Mouse (Mus musculus): ENCODE data around the gene Rcc1l.

Gene Rcc1l

DNA sequence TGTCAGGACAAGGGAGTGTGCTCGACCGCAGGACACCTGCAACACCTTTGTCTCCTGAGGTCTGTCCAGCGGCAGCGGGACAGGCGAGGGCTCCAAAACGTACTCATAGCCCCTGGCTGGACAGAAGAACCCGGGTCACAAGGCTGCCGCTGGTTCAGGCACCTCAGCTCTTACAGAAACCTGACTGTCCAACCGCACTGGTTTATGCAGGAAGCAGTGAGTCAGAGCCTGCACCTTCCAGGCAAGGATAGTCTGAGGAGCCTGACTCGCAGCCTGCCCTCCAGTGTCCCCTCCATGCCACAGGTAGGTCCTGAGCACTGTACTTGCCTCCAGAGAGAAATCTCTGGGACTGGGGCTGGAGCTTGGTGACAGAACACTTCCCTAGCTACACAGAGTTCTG lies 7.3 kb downstream of the Rcc1l start:
- DNase-seq: no peak

DNA sequence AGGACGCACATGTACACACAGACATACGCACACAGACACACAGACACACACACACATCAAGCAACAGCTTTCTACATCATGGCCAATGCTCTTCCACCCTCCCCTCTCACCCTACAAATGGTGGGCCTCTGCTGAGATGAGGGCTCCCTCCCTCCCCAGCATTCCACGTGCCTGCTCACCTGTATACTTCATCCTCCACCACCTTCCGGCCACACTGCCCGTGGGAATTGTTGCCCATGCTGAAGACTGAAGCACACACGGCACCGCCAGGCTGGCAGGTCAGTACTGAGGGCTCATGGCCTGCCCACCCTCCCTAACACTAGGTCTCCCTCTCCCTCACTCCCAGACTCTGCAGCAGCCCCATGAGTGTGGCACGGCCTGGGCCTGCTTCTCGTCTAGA lies 8.5 kb downstream of the Rcc1l start:
- no peak for DNase-seq

DNA sequence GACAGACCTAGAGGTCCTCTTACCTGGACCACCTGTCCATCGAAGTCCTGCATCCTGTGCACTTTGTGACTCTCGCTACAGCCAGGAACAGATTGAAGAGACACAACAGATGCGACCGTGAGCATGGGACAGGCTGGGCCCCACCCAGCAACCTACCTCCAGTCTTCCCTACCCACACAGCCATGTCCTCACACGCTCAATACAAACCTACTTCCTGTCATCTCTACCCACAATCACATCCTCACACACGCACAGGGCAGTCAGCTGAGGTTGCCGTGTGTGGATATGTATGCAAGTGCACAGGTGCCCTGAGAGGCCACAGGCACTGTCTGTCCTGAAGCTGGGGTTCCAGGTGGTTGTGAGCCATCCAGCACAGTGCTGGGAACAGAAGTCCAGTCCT lies 9.9 kb downstream of the Rcc1l start:
- DNase-seq: no peak

DNA sequence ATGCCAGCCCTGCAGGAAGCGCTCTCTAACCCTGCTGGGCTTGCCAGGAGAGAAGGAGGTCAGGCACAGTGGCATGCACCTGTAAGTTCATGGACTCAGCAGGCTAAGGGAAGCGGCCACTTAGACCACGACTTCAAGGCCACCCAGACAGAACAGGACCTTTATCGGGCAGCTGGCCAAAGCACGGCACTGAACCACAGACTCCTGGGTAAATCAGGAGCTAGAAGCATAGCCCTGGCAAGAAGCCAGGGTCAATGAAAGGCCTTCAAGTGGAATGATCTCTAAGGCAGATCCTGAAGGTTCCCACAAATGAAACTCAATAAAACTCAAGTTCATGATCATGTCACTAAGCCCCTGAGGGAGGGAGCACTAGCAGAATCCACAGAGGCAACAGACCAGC lies 11.9 kb downstream of the Rcc1l start:
- no peak for DNase-seq

DNA sequence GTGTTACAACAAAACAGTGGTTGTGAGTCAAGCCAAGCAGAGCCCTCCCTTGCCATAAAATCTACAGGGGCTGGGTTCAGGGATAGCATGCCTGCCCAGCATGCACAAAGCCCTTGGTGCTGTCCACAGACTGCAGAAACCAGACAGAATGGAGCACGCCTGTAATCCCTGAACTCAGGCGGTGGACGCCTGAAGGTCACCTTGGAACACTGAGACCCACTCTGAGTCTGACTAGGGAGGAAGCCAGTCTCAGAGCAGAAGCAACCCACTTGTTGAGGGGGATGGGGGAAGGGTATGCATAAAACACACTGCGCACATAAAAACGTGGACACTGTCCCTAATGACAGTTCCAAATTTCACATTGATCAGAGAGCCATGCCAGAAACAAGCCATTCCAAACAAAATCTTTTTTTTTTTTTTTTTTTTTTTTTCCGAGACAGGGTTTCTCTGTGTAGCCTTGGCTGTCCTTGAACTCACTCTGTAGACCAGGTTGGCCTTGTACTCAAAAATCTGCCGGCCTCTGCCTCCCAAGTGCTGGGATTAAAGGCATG lies 20.6 kb downstream of the Rcc1l start:
- peak; percentile 21 for DNase-seq

DNA sequence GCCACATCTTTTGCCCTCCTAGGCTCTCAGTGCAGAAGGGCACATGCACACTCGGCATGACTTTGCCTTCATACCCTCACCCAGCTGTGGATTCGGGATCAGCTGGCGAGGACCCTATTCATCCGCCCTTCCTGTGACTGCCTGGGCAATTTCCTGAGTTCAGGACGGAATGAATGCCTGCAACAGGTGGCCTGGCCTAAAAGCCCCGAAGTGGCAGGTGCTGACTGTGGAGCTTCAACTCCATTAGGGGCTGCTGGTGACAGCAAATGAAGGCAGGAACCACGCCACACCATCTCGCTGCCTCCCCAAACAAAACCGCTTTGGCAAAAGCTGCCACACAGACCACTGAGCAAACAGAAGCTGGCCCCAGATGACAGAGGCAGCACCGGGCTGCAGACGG lies 24.7 kb downstream of the Rcc1l start:
- no peak for DNase-seq

DNA sequence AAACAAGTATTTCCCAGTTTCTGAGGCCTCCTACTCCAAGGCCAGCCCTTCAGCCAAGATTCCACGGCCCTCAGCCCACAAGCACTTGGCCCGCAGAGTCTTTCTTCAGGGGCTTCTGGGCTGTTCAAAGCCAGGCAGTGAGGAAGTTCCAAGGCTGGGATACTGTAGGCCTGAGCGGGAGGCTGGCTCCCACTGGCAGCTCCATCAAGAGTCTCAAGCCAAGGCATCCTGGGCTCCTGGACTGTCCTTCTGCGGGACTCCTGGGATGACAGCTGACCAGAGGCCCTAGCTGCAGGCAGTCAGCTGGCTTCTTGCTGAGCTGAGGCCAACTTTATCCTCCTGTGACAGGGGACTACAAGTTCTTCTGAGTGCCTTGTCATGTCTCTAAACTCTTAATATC lies 28.4 kb downstream of the Rcc1l start:
- DNase-seq: no peak

DNA sequence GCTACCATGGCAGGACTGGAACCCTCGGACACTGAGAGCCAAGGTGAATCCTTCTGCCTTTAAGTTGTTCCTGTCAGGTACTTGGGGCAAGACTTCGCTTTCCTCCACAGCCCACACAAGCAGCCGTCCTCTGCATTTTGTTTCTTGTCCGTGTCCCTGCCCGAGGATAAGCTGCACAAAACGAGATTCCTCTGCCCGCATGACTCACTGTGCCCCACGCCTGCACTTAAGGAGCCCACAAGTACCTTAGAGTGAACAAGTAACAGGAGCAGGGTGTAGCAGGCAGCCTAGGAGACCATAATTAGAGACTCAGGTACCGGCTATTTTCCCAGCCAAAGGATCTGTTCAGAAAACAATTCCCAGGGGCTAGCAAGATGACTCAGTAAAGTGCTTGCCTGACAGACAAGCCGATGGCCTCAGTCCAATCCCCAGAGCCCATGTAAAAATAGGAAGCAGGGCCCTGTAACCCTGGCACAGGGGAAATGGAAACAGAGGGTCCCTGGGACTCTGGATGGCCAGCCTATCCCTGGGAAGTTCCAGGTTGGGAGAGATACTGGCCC lies 29.3 kb downstream of the Rcc1l start:
- peak; percentile 46 for DNase-seq

DNA sequence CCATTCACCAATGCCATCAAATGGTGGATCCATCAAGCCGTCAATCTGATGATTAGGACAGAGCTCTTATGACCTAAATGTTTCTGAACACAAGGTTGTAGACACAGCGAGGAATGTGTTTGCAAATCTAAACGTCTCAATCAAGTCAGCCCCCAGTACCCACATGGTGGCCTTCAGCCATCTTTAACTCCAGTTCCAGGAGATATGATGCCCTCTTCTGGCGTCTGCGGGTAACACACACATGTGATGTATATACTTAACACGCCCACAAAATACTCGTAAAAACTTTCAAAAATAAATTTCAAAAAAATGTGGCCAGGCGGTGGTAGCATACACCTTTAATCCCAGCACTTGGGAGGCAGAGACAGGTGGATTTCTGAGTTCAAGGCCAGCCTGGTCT lies 31.6 kb downstream of the Rcc1l start:
- DNase-seq: no peak

DNA sequence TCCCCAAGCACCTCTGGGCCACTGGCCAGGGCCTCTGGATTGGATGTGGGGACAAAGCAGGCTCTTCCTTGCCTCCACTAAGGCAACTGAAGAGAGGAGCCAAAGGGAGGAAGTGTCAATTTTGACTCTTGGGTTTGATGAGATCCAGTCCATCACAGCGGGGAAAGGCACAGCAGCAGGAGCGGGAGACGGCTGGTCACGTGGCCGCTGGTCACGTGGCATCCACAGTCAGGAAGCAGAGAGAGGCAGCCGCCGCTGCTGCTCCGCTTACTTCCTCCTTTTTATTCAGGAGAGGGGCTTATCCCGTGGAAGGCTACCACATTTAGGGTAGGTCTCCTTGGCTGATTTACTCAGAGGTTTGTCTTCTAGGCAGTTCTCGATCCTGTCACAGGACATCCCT lies 34.2 kb downstream of the Rcc1l start:
- no peak for DNase-seq

DNA sequence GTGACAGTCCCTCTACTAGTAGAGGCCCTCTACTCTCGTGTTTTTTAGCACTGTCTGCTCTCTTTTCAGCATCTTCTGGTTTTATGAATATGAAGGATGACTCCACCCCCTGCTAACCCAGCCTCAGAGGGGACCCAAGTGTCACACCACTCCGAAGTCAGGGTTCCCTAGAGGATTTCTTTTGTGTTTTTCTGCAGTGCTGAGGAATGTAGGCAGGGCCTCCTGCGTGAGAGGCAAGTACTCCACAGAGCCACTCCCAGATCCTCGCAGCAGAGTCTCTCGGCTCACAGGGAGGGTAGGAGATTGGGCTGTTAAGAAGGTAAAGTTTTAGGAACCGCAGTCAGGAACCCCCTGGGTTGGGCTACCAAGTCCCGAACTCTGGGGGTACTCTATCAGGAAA lies 35.3 kb downstream of the Rcc1l start:
- no peak for DNase-seq

DNA sequence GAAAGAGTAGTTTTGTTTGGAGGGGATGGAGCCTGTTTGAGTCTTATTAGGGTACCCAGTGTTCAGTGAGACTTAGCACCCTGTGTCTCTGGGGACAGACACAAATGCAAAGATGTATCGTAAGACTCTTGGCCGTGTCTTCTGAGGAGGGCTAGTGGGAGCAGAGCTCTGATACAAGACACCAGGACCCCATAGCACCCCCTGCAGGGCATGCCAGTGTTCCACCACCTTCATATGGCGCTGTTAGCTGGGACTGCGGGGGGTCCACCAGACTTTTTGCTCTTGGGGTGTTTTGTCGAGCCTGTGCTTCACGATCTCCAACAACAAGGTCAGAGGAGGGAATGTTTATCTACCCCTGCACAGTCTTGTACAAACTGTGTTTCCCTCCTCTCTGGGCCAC lies 37.1 kb downstream of the Rcc1l start:
- no peak for DNase-seq

DNA sequence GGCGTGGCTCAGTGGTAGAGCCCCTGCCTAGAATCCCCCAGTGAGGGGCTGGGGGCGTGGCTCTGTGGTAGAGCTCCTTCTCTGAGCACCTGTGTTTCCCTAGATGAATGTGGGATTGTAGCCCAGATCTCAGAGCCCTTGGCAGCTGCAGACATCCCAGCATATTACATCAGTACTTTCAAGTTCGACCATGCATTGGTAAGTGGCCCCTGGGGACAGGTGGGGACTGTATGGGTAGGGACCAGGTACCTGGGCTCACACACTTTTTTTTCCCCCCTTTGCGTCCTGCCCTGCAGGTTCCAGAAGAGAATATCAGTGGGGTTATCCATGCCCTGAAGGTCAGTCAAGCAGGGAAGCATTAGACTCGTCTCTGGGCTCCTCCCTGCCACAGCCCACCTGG lies 38.6 kb downstream of the Rcc1l start:
- no peak for DNase-seq

DNA sequence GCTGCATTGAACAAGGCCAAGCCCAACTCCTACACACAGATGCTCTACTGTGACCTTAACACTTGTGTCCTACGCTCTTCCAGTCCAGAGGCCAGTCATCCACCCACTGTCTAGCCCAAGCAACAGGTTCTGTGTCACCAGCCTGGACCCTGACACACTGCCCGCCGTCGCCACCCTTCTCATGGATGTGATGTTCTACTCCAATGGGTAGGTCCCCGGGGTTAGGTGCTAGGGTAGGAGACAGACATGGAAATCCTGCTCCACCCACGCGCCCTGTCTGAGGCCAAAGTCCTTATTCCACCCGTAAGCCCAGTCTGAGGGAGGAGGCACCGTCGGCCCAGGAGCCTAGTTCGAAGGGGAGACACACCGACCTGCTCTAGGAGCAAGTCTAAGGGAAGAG lies 40.6 kb downstream of the Rcc1l start:
- DNase-seq: no peak

DNA sequence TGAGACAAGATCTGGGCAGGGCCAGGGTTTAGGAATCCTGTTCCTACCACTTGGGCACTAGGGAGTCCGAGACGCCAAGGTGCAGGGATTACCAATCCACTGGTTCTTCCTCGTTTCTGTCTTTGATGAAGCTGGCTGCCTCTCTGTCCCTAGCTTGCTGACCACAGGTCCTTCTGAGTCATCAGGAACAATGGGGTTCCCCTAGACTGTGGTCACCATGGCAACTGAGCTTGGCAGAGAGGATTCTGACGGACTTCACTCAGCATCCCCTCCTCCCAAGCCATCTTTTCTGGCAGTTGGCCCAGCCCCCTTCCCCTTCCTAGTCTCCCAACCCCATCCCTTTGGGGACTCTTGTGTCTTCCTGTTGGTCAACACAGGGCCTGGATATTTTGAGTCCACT lies 45.0 kb downstream of the Rcc1l start:
- no peak for DNase-seq

DNA sequence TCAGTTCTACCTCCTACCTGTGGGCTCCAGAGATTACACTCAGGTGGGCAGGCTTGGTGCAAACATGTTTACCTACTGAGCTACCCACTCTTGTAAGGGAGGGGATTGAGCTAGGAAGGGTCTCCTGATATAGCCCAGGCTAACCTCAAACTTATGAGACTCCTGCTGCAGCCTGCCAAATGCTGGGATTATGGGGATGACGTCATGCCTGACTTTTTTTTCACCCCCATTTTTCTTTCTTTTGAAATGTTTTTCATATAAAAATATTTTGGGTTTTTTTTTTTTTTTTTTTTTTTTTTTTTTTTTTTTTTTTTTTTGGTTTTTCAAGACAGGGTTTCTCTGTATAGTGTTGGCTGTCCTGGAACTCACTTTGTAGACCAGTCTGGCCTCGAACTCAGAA lies 50.3 kb downstream of the Rcc1l start:
- no peak for DNase-seq

DNA sequence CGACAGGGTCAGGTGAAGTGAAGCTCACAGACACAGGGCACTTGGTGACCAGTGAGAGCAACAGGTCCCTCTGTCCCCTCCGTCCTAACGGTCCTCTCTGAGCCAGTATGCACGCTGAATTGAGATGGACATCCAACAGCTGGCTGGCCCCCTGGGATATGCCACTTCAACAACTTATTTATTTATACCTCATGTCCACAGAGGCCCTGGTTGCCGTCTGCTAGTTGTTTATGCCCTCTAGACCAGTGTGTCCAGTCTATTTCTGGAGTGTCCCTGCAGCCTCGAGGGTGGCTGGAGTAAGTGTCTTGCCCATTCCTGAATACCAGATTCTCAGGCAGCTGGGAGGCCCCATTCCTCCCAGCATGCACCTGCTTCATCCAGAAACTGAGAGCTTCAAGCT lies 52.7 kb downstream of the Rcc1l start:
- no peak for DNase-seq

DNA sequence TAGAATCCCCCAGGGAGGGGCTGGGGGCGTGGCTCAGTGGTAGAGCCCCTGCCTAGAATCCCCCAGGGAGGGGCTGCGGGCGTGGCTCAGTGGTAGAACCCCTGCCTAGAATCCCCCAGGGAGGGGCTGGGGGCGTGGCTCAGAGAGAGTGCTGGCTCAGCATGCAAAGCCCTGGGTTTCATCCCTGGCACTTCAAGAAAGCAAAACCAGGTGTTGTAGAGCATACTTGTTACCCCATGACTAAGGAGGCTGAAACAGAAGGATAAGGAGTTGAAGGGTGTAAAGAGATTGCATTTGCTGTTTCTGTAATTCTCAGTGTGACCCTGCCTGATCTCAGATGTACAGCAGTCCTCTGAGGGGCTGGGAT lies 54.7 kb downstream of the Rcc1l start:
- DNase-seq: no peak

DNA sequence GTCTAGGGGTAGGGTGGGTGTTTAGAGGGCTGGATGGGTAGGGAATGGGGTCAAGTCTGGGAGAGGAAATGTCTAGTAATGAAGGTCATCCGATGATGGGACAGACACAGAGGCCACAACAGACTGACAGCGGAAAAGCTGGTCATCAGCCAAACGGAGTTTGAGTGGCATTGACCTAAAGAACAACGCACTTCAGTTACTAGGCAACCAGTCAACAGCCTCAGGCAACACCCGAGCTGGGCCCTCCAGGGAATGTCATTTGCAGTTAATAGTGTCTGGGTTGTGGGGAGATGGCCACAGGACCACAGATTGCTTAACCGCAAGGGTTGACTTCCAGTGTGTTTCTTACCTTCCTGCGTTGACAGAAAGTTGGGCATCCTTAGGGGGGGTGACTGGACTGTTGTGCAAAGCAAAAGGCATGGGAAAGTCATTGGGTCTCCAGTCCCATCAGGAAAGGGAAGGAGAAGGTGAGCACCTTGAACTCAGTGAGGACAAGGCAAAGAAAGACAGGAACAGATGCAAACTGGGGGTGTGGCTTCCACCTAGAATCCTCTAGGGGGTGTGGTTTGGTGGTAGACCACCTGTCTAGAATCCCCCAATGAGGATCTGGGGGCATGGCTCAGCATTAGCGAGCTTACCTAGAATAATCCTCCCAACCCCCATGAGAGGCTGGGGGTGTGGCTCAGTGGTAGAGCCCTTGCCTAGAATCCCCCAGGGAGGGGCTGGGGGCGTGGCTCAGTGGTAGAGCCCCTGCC lies 55.3 kb downstream of the Rcc1l start:
- peak; percentile 42 for DNase-seq

DNA sequence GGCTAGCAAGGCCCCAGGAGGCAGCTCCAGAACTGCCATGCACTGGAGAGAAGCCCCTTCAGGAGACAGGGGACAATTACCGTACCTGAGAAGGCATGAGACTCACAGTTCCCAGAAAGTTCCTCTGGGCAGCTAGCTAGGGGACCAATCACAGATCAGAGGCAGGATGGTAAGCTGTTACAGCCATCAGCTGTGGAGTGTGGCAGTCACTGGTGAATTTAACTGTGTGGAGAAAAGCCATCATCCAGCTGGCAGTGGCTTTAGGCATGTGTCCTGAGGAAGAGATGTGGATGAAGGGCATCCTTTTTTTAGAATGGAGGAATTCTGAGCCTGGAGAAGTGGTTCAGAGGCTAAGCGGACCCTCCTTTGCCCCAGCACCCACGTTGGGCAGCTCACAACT lies 56.4 kb downstream of the Rcc1l start:
- no peak for DNase-seq

DNA sequence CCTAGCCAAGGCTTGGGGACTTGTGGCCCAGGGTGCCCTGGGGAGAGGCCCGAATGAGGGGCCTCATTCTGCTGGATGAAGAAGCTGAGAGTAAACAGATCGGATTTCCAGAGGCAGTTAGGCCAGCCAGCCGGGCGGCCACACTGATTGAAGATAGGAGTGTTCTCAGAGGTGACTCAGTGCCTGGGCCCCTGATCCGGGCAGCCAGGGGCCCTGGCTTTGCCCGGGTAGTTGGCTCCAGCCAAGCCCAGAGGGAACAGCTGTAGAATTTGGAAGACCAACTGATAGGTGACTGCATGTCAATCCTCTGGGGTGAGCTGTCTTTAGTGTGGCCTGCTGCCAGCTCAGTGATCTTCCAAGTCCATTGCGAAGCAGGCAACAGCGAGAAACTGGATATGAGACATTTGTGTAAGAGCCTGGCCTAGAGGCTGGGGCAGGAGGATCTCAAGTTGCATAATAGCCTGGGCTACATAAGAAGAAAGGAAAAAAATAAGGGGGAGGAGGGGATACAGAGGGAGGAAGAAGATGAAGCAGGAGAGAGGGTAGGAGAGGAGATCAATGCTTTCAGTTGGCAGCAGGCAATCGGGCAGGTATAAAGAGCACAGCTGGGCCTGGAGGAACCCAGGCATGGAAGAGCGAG lies 57.0 kb downstream of the Rcc1l start:
- no peak for DNase-seq

DNA sequence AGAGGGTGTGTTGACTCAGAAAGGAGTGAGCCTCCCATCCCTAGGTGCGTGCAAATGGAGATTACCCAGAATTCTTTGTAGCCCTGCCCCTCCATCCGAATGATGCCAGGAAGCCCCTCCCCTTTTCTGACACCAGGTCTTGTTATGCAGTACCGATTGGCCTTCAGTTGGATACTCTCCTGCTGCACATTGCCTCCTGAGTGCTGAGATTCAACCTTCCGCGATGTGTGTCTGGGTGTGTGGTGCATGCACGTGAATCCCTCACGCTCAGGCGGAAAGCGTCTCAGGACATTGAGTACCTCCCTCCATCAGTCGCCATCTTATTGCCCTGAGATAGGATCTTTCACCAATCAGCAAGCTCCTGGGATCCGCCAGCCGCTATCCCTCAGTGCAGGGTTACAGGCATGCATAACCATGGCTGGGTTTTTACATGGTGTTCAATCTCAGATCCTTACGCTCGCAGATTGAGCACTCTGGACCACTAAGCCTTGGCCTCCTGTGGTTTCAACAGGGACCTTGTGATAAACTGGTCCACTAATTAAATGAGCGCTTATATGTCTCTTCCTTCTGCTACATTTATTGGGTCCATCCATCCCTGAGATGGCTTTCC lies 57.7 kb downstream of the Rcc1l start:
- no peak for DNase-seq

DNA sequence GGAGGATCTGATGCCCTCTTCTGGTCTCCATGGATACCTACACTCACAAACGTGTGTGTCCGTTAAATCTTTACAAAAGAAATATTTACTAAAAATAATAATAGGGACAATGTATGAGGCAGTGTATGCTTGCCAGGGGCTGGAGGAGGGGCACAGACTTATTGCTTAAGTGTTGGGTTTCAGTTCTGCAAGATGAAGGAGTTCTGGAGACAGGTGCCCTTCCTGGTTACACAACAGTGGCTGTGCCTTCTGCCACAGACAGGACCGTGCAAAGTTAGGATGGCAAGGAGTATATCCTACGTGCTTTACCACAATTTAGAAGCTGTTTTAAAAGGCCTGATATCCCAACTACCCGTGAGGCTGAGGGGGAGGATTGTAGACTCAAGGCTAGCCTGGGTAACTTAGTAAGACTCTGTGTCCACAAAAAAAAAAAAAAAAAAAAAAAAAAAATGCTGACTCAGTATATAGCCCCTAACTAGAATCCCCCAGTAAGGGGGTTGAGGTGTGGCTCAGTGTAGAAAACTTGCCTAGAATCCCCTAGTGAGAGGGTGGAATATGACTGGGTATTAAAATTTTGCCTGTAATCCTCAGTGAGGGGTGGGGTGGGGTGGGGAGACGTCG lies 60.8 kb downstream of the Rcc1l start:
- no peak for DNase-seq

DNA sequence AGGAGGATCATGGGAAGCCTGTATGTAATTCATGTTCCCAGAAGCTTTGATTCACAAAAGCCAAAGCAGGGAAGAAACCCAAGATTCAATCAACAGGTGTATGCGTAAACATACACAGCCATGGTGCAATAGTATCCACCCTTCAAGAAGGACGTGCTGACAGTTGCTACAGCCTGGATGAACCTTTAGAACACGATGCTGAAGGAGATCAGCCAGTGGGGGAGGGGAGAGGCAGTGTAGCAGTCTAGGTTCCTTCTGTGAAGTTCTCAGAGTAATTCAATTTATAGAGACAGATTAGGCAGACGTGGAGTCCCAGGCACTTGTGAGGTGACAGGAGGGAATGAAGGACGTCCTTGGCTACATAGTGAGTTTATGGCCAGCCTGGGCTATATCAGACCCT lies 61.6 kb downstream of the Rcc1l start:
- DNase-seq: no peak
